Mouse (Mus musculus) liver, embryonic 14.5 days (tissue): ENCODE results near the gene Ppp2r1b.

ENCODE experiments used
- CTCF ChIP-seq: IDR thresholded peaks from 2 replicates; pipeline ENCODE4 v1.5.1; 2016; ENCODE audit warnings: antibody characterized with exemption, low read depth, control low read depth
- EP300 ChIP-seq: IDR thresholded peaks from 2 replicates; pipeline ENCODE4 v1.6.1; 2016; ENCODE audit warnings: antibody characterized with exemption, low read depth

DNA sequence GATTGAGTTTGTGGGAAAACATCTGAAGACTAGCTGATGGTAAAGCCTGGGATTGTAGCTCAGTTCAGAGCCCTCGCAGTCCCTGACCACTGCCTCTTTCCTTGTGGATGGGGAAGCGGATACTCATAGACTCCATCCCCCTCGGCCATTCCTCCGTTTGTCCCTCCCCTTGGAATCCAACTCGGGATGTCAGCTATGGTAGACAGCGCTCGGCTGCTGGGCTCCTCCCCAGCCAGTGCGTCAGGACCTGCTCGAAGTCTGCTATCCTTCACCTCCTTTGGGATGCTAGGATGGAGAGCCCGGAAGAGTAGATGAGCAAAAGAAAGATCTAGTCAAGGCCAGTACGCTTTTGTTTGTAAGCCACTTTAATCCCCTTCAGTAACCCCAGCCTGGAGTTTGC is 5.2 kb downstream of the Ppp2r1b start:
- no peak for TF ChIP-seq EP300
- TF ChIP-seq CTCF = no peak
